Mouse (Mus musculus) gastrocnemius, postnatal 36 days (tissue): ENCODE data around the gene Tmem8. TPM values are rescaled to one million over a fixed set of nuclear protein-coding genes. Genes with fewer than 3 reads are reported as not detected.
"Not testable (repeated sequence)": the region's sequence is repeated elsewhere in the genome, so short reads cannot be mapped to it uniquely, and the experiment has no call there.

Source experiments
- DNase-seq, 2 experiments: peaks; one replicate each; pipeline ENCODE4 v3.0.0; 2022
- intact Hi-C: fragments of 180-260 bp; cut with DNase I; formaldehyde crosslinking; loops from one replicate; pipeline ENCODE4 v1.15.1; 2025
- long read RNA-seq, 2 experiments: library from polyadenylated mRNA; stranded (forward); transcript quantifications; one replicate each; pipeline ENCODE4 v2.0.0; 2021
- total RNA-seq, 2 experiments: library from RNA; stranded (reverse); gene quantifications; 2 replicates each; pipeline ENCODE4 v1.2.3; 2021

Tmem8 gene
- total RNA-seq, result 1 to 10 TPM in 1 of 2 experiments, under 1 TPM in 1; 0.69 to 1.4 TPM
- long read RNA-seq, experiment 1, partial matches to known transcripts, result 0 of 1 reads
- long read RNA-seq, experiment 1, other reads (novel, unspliced or antisense), result 1 of 1 reads
- long read RNA-seq, experiment 2, result 0 reads

DNA sequence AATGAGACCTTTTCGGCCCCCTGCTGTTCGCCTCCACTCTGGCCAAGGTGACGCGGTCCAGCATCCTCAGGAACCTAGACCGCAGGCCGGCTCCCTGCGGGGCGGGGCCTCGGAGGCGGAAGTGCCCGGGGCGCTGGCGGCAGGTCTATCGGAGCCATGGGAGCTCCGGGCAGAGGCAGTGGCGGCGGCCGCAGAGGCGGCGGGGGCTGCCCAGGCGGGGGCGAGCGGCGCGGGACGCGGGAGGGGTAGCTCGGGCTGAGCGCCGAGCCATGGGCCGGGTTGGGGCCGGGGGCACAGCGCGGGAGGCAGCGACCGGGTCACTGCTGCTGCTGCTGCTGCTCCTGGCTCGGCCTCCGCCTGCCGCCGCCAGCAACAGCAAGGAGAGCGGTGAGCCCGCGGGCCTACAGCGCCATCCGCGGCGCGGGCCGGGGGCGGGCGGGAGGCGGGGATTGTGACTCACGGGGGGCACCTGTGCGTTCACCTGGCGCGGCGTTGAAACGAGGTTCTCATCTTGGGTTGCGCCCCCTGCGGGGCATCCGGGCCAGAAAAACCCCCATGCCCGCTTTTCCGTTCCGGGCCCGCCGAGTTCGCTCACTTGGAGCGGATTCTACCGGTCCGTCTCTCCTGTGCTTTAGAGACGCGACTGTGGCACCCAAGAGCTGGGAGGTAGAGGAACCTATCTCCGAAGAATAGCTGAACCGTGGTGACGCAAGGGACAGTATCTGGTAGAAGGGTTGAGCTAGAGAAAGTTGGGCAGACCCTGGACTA, at the start of gene Tmem8:
TSS of gene Tmem8 (plus strand) at position 119 of the 768 bp plus-strand sequence.
- DNase-seq, result peak; percentile 15 to 49
- intact Hi-C loops, result no loop called here

DNA sequence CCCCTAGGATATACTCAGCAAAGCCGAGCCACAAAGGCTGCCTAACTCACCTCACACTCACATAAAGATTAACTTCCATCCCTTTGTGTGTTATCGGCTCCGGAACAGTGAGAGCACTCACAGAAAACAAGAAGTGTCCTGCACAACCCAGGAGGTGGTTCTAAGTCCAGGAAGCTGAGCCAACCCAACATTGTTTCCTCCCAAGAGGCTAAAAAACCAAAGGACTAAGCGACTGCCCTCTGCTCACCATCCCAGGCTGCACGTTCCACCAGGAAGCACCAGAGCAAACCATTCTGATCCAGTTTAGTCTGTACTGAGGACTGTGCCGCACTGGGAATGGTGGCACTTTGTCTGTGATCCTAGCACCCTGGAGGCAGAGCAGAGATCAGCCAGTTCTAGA, 48.2 kb upstream of the Tmem8 start:
- no peak for DNase-seq
- intact Hi-C loops, result no loop called here

DNA sequence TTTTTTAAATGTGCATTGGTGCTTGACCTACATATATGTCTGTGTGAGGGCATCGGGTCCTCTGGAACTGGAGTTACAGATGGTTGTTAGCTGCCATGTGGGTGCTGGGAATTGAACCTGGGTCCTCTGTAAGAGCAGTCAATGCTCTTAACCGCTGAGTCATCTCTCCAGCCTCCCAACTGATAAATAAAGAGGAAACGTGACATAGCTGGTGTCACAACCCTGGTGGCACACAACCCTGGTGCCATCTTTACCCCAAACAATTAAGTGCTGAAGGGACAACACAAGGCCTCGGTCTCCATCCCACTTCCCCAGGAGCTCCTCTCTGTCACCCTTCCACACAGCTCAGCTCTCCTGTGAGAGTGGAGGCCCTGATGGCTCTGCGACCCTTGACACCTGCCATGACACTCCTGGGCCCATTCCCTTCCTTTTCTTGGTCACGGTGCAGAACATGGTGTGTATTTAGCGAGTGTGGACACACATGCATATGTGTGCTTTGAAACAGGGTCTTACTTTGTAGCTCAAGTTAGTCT, 46.5 kb upstream of the Tmem8 start:
- no peak for DNase-seq
- intact Hi-C loops, result no loop called here

DNA sequence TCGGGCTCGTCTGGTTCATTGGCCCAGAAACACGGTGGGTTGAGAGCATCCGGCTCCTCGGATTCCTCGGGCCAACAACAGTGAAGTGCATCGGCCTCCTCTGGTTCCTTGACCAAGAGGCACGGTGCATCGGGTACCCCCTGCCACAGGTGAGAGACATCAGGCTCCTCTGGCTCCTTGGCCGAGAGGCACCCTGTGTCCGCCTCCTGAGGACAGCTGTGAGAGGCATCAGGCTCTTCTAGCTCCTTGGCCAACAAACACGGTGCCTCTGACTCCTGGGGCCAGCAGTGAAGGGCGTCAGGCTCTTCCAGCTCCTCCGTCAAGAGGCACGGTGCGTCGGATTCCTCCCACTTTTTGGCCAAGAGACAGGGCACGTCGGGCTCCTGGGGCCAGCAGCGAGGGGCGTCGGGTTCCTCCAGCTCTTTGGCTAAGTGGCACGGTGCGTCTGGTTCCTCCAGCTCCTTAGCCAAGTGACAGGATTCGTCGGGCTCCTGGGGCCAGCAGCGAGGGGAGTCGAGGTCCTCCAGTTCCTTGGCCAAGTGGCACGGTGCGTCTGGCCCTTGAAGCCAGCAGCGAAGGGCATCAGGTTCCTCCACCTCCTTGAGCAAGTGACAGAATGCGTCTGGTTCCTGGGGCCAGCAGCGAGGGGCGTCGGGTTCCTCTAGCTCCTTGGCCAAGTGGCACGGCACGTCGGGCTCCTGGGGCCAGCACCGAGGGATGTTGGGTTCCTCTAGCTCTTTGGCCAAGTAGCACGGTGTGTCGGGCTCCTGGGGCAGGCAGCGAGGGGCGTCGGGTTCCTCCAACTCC, 44.9 kb upstream of the Tmem8 start:
- peak; percentile 54 to 64 for DNase-seq
- intact Hi-C loops, result no loop called here

DNA sequence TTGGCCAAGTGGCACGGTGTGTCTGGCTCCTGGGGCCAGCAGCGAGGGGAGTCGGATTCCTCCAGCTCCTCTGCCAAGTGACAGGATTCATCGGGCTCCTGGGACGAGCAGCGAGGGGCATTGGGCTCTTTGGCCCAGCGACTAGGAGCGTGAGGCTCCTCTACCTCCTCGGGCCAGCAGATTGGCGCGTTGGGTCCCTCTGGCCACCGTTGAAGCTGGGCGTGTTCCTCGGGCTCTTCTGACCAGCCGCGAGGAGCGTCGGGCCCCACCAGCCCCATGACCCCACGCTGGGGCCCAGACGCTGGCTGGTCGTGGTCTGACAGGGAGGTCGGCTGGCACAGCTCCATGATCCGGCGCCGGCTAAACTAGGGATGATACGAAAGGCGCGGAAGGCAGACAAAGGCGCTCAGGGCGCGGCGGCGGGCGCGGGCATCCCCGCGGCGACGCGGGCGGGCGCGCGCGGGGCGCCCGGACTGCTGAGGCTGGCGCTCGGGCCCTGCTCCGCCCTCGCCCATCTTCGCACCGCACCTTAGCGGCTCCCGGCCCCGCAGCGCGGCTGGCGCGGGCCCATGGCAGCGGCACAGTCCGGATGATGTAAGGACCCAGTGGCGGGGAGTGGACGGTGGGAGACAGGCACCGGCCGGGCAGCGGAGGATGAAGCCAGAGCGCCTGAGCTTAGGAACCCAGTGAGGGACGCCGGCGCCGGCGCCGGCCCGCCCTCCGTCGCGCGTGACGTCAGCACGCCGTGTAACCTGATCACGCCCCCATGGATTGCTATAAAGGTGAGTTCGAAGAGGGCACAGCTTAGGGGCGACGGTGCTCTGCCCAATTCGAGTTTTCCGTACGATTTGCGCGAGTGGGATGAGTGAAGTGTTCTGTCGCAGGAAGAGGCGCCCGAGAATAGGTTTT, 44.0 kb upstream of the Tmem8 start, which contains the start of gene Rab11fip3:
TSS of gene Rab11fip3 (minus strand) at position 725 of the 909 bp plus-strand sequence.
- intact Hi-C loops, result no loop called here
- peak; percentile 63 to 73 for DNase-seq

DNA sequence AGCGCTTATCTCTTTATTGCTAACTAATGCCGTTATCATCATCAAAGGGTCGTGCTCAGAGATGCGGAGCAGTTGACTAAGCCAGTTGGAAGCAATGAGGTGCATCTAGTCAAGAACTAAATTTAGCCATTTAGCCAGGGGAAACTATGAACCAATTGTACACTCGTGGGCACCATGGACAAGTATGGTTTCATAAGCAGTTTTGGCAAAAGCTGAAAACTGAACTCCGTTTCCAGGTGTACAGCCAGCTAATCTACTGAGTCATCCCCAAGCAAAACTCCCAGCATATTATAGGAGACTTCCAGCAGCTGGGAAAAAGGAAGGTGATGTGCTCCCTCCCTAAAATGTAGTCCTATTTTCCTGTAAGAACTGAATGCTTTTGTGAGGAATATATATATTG, 43.0 kb upstream of the Tmem8 start:
- intact Hi-C loops, result no loop called here
- no peak for DNase-seq

DNA sequence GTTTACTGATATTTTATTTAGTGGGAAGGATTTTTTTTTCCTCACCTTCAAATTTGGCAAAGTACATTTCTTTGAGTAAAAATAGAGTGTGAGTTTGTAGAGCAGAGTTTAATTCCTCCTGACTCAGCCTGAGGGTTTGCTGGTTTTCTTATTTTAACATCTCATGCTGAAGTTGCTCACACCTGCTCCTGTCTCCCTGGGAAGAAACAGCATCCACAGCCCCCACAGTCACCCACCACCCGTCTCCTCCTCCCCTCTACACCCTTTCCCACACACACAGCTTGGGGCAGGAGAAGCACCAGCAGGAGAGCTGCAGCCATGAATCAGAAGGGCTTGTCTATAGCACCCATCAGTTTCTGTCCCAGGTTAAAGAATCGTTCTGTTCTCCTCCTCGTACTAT, 37.9 kb upstream of the Tmem8 start:
- intact Hi-C loops, result no loop called here
- no peak for DNase-seq

DNA sequence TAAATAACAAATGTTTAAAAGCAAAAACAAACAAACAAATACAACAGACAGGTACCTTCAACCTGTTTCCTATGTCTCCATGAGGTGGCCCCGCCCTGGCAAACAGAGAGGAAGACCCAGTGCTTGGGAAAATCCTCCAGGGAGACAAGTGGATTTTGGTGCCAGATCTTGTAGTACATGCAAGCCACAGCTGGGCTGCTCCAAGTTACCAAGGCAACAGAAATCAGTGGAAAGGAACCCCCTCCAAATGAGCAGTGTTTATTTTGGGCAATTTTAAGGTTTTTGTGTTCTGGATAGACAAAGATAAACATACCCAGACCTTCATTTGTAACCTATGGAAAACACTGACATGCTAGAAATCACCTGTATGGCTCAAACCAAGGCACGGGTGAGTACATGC, 34.2 kb upstream of the Tmem8 start:
- intact Hi-C loops, result no loop called here
- DNase-seq, result no peak

DNA sequence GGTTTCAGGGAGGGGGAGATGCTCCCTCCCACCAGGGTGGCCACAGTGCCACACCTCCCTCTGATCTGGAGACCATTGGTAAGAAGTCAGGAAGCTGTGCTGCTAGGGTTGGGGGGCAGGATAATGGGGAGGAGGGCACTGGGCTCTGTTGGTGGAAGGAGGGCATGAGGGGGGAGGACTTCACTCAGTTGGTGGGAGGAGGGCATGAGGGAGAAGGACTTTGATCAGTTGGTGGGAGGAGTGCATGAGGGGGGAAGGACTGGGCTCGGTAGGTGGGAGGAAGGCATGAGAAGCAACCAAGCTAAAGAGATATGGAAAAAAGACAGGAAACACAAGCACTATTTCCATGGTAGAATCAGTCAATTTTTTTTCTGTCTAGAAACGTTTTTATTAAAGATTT, 32.2 kb upstream of the Tmem8 start:
- DNase-seq, result no peak
- intact Hi-C loops, result no loop called here

DNA sequence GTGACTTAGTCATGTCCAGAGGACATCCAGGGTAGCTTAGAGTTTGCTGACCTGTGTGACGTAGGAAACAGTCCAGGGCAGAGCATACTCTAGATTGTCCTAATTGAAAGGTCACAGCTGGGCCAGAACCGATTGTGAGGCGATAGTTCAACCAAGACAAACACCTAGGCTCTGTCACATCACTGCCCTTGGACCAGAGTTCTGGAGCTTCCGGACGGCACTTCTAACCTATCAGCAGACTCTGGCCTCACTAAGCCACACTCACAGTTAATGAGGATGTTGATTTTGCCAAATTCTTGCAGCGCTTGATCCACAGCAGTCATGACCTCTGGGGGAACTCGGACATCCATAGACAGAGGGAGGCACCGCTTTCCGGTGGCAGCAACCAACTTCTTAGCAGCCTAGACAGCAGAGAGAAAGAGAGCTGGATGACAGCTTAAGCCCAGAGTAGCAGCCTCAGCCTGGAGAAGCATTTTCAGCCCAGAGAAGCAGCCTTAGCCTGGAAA, 26.0 kb upstream of the Tmem8 start:
- intact Hi-C loops, result no loop called here
- DNase-seq, result no peak

DNA sequence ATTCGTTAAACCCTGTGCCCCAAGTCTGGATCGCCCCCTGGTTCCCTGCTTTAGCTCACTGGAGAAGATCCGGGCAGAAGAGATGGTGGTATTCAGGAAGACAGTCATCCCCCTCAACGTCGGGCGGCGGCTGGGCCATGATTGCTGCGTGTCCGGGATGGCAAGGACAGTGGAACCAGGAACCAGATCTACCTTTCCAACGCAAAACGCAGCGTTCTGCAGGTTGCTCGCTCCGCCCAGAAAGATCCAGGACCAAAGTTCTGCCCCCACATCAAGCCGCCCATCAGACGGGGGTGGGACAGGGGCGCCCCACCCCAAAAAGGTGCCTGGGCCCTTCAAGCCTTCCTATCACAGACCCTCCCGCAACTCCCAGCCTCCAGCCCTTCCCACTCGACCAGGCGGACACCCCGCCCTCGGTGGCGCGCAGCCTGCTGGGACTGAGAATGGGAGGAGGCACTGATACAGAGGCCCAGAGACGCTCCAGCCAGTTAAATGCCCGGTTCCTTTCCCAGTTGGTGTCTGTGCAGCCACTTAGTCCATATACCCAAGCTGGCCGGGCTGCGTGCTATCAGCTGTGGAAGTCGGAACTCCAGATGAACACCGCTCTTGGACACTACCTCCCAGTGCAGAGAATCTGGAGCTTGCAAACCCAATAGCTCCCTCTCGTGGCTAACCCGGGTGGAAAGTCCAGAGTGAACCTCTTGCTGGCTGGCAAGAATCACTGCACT, 23.0 kb upstream of the Tmem8 start, which contains the start of gene Decr2:
TSS of gene Decr2 (minus strand) at position 433 of the 728 bp plus-strand sequence.
- peak; percentile 82 to 83 for DNase-seq
- intact Hi-C loops, result loop anchor here (1.0 to 5.0 kb wide), 3 partner anchors 50 to 198 kb away; no protein-coding TSS in a partner anchor

DNA sequence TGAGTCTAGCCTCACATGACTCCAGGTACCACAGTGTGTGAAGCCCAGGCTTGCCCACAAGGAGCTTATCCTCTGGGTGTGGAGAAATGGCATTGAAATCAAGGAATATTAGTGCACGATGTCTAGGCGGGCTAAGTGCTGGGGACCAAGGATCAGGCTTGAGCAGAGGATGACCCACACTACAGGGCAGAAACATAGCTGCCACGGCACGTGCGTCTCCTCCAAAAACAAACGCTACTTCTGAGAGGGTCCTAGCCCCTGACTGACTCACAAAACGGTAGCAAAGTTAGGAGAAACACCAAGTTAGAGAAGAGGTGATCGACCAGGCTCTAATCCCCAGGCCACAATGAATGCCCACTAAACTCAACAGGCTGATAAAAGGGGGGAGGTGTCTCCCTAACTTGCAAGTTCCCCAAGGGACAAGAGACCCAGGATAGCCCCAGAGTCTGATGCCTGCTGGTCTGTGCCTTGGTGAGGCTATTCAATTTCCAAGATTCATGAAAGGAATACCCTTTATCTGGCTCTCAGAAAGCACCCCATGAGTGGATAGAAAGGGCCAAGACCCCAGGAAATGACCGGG, 18.5 kb upstream of the Tmem8 start:
- intact Hi-C loops, result loop anchor here (5.0 kb wide), 1 partner anchor 202 kb away; no protein-coding TSS in a partner anchor
- DNase-seq, result no peak

DNA sequence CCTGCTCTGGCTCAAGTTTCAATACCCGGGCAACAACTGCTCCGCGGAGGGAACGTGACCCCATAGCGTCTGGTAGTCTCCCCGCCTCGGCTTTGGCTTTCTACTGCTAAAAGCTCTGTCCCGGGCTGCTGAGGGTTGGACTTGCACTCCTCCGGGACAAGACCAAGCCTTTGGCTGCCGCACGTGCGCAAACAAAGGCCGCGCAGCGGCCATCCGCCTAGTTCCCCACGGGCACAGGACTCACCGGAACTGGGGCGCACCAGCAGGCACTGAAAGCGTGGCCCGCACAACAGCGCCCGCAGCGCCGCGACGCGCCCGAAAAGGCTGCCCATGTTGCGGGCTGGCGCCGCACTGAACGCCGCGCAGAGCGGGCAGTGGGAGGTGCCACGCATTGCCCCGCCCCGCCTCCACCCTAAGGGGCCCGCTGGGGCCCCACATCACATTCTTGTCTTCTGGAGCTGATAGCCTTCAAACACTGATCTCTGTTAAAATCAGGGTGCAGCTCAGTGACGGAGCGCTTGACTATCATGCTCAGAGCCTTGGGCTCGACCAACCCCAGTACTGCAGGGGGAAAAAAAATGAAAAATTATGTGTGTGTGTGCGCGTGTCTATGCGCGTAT, 17.9 kb upstream of the Tmem8 start, which contains the start of gene Nme4:
TSS of gene Nme4 (minus strand) at position 482 of the 620 bp plus-strand sequence.
- peak in 1 of 2 experiments; percentile 23 for DNase-seq
- intact Hi-C loops, result no loop called here

DNA sequence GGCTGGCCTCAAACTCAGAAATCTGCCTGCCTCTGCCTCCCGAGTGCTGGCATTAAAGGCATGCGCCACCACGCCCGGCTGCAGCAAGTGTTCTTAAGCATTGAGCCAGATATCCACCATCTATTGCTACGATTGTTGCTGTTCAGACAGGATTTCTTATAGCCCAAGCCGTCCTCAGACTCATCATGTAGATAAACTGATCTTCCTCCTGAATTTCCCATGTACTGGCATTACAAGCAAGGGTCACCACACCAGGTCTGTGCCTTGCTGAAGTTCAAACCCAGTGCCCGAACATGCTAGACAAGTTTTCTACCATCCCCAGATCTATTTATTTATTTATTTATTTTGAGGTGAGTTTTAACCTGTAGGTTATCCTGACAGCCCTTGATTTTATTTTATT, 14.6 kb upstream of the Tmem8 start:
- intact Hi-C loops, result no loop called here
- DNase-seq, result no peak

DNA sequence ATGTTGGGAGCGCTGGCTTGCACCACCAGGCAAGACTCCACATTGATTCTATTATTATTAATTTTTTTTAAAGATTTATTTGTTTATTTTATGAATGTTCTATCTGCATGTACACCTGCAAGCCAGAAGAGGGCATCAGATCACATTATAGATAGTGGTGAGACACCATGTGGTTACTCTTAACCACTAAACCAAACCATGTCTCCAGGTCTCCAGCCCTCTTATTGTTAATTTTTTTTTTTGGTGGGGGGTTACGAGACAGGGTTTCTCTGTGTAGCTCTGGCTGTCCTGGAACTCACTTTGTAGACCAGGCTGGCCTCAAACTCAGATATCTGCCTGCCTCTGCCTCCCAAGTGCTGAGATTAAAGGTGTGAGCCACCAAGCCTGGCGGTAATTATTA, 13.8 kb upstream of the Tmem8 start:
- intact Hi-C loops, result not testable (repeated sequence)

DNA sequence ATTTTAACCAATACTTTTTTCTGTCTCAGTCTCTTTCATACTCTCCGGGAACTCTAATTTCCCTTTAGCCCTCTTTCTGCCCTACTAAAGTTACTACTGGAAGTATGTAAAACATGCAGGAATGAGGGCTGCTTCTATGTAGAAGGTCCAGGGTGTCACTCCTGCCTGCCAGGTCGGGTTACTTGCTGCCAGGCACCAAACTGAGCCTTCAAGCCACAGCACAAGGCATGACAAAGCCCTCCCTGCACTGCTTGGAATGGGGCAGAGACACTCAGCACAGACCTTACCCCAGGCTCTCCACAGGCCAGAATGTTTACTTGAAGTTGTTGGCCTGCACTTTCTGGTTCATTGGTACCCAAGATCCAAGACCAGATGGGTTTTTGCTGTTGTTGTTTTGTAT, 12.9 kb upstream of the Tmem8 start:
- intact Hi-C loops, result no loop called here
- no peak for DNase-seq

More for the DNA sequence above, 13.8 kb upstream of the Tmem8 start:
- DNase-seq, result not testable (repeated sequence)

DNA sequence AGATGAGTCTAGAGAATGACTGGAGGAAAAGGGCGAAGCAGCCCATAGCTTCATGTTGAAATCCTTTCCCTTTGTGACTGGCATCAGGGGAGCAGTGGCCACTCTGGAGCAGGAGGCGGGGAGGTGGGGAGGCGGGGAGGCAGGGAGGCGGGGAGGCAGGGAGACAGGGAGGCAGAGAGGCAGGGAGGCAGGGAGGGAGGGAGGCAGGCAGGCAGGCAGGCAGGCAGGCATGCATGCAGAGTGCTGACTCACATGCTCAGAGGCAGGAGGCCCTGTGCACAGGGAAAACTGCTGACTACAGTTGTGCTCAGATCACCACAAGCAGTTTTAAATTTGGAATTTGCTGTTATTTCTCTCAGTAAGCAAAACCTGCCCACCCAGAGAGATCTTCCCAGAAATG, 11.6 kb upstream of the Tmem8 start:
- DNase-seq, result no peak
- intact Hi-C loops, result no loop called here

DNA sequence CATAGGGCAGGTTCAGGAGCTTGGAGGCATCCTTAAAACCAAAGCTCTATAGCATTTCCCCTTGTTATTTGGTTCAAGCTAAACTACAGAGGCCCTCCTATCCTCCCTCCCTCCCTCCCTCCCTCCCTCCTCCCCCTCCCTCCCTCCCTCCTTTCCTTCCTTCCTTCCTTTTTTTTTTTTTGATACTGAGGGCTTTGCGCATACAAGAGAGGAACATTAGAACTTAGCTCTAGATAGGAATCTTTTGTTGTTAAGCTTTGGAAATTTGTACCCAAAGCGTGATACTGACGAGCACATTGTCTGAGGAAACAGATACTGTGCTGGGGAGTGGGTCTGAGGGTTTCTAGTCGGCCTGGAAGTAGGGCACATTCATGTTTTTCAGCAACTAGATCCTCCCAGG, 7.5 kb upstream of the Tmem8 start:
- intact Hi-C loops, result no loop called here

More for the DNA sequence above, 7.5 kb upstream of the Tmem8 start:
- DNase-seq, result no peak
